Mouse (Mus musculus) left cerebral cortex, adult 9 months (tissue): Measurements from ENCODE around the gene Mterf1b.
"Not testable (repeated sequence)": the region's sequence is repeated elsewhere in the genome, so short reads cannot be mapped to it uniquely, and the experiment has no call there.

Source experiments
- DNase-seq, 2 experiments: peaks; one replicate each; pipeline ENCODE4 v3.0.0; 2022; ENCODE audit warnings: low spot score in 2 of 2

Gene Mterf1b

DNA sequence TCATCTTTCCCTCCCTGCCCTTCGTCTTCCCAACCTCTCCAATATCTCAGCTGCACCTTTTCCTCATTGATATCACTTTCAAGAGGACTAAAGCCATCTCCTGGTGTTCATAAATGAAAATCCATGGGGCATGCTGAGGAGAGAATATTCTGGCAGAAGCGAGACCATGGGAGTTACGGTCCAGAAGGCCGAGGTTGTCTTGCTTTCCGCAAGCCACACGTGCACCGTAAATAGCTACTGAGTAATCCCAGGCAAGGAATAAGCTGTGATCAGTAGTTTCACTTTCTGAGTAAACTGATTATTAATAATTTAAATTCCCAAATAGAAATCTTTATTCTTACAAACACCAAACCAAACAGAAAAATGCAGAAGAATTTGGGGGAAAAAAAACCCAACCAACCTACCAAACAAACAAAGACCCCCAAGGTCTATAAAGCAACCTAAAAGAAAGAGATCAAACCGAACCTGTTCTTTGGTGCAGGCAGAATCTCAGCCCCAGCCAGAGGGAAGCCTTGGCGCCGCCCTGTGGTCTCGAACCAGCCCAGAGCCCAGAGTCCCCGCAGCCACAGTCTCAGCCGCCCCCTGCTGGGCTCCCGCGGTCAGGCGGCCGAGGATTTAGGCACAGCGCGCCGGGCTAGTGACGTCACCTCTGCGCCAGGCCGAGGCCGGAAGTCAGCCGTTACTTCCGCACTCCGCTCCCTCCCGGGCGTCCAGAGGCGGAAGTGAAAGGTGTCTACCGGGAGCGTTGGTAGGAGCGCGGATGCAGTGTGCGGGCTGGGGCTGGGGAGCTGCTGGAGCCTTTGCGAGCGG is at the start of gene Mterf1b:
Gene Mterf1b (plus strand): TSS at position 697 of the 810 bp plus-strand sequence.
- DNase-seq, result not testable (repeated sequence)

DNA sequence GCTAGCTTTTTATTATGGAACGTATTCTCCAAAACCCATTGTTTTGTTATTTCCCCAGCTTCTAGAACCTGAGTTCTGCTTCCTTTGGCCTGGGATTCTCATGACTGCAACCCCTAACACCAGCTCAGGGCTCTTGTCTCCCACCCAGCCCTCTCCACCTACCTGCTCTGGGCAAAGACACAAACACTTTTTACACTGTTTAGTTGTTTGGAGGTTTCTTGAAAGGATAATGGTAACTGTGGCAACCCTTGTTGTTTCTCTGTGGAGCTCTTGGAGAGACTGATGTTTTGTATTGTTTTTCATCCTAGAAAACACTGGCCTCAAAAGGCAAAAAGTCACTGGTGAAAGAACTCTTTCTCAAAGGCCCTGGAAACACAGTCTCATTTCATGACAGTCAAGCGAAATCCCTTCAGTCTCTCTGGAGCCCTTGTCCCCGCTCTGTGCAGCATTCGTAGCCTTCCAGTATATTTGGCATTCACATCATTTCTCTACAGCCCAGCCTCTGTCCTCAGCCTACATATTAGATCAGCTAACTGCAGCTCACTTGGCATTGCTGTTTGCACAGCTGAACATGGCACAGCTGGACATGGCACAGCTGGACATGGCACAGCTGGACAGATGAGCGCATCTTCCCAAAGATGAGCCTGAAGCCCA is 32.6 kb upstream of the Mterf1b start:
- not testable (repeated sequence) for DNase-seq

DNA sequence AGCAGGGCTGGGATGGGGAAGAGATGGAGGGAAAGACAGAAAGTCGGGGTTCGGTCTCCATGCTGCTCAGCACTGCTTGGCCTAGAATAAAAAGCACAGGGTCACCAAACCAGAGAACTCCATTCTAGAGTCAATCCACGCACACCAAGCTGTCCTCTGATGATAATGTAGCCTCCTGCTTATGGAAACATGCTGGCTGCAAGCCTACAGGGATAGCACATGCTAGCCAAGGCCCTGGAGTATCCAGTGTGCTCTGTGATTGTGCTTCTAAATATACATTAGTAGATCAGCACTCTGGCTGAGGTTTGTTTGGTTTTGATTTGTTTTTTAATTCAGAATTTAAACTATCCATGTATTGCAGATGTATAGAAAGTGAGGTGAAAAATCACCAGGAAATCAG is 30.6 kb upstream of the Mterf1b start:
- no peak for DNase-seq

DNA sequence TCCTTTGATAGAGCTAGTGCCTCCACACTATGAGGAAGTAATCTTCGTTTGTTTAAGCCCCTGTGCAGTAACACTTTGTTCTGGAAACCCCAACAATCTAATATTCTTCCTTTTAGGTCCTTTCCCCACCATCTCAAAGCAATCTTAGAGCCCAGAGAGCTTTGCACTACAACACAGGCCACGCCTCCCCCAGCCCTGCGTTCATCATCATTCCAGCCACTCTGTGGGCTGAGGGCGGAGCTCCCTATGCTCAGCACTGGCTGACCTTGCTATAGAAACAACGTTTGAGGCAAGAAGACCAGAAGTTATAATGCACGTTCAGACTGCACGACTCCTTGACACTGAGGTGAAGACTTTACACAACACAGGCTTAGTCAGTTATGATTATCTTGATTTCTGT is 29.7 kb upstream of the Mterf1b start:
- DNase-seq, result no peak

DNA sequence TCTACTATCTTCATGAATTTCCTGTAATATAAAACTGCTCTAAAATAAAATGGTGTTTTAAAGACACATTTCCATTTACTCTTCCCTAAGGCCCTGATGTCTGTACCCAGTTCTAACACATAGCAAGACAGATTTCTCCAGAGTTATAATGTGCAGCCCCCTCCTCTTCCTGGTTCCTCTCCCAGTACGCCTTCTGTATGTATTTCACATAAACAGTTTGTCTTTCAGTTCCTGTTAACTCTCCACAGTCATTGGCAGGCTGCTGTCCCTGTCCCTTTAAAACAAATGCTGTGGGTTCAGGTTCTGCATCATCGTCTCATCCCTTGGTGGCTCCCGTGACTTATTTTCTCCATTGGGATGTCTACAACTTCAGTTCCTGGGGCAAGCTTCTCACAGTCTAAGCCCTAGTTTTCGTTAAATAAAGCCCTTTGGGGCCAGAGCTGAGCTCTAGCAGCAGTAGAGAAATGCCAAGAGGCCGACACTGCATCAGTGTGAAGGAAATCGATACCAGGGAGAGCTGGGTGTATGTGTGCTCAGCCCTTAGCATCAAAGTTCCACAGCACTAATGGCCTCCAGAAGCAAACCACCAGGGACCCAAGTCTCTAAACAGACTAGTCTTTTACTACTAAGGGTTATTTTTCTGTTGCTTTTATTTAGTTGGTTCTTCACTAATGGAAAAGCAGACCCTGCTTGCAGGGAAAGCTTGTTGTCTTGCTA is 24.2 kb upstream of the Mterf1b start:
- not testable (repeated sequence) for DNase-seq

DNA sequence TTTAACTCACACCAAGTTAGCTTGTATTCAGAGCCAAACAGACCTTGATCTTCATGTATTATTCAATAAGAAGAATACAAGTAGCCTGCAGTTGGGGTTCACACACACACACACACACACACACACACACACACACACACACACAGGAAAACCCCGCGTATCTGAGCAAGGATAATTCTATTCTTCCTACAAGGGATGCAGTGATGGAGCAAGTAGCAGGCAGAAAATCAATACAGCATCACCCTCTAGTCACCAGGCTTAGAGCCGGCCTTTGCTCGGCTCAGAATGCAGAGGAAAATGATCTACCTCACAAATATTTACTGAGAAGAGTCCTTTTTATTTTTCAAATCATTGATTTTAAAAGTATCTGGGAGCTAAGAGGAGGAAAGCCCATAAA is 23.6 kb upstream of the Mterf1b start:
- not testable (repeated sequence) for DNase-seq

DNA sequence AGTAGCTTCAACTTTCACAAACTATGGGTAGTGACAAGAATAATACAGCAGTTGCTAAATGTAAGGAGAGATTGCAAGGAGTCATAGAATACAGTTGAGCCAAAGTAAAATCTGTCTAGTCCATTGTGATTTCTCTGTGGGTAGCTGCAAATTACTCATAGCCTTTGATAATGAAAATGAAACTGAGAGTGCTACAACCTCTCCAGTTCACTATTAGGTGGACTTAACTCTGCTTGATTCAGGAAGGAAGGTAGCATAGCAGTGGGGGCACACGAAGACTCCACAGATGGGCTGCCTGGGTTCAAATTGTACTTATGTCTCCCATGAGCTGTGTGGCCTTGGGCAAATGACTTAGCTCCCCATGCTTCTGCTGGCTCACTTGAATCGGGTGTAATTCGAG is 15.7 kb upstream of the Mterf1b start:
- not testable (repeated sequence) for DNase-seq

DNA sequence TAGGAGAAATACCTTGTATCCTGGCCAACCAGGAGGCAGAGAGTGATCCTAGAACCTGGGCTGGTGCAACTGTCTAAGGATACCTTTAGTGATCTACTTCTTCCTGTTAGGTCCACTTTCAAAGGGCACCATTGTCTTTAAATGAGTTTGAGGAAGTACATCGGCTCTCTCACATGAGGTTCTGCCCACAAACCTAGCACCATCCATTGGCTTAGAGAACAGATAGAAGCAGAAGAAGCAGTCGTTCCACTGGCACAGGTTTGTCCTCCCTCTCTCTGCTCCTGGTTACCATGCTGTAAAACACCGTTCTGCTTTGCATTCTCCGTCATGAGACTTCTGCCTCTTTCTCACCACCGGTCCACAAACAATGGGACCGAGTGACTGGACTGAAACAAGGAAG is 12.8 kb upstream of the Mterf1b start:
- no peak for DNase-seq

DNA sequence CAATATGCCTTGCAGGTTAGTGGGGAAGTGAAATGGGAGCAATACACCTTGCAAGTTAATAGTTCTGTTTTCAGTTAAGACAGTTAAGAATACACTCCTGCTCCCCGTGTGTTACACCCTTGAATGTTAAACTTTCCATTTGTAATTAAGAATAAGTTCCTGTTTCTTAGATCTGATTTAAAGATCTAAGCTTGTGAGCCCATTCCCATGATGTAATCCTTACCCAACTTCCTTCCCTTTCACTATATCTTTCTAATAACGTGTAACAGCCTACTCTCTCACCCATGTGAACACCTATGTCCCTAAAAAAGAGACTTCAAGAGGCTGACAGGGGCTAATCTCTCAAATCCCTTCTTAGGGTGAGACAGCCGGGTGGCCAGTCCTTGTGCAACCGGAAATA is 5.4 kb upstream of the Mterf1b start:
- no peak for DNase-seq

DNA sequence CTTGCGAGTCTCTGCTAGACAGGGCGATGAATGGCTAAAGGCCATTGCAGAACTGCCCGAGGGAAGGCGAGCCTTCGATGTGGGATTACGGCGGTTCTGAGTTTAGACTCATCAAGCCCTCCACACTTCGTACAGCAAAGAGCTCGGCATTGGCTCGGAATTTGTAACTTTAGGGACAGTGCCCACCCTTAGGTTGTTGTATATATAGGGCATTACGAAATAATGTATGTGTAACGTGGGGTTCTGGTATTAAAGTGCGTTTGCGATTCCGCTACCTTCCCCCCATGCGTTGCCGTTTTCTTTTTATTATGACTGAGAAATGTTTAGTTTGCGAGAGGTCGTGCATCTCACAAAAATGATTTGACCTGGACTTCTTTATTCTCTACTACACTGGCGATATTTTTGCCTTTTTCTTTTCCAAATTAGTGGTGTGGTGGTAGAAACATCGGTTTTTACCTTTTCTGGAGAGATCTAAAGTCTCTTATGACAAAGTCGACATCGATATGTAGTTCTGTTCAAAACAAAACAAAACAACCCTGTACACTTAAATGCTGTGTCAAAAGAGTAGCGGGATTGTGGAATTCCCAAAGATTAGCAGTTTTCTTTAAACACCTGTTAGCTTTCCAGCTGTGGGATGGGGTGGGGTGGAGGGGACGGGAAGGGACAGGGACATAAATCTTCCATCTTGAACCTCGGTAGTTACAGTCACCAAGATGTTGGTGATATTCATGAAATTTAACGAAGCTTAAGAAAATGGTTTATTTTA is 497 bp downstream of the Mterf1b start:
- DNase-seq, result not testable (repeated sequence)

DNA sequence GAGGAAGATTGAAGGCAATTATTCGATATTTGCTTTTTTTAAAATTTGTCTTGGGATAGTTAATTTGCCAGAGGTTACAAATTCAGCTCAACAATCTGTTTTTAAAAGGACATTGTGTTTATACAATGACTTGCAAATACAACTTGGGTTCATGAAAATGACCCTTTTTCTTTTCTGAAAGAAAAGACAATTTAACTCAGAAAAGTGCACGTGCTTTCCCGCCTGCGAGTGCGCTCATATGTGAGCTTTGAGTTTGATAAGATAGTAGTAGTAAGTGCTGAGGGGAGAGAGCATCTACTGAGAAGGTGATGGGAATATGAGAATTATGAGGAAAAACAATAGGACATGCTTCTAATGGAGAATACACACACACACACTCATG is 1.1 kb downstream of the Mterf1b start:
- no peak for DNase-seq

DNA sequence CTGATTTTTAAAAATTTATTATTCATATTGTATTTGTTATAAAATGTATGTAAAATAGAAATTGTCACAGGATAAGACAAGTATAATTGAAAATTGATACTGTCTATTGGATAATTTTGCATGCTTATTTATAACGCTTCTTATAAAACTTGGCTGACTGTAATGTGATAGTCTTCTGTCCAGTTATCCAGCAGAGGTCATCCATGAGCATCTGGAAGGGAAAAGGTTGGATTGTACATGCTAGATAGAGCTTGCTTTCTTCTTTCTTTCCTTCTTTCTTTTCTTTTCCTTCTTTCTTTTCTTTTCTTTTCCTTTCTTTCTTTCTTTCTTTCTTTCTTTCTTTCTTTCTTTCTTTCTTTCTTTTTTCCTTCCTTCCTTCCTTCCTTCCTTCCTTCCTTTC is 2.0 kb downstream of the Mterf1b start:
- no peak for DNase-seq

DNA sequence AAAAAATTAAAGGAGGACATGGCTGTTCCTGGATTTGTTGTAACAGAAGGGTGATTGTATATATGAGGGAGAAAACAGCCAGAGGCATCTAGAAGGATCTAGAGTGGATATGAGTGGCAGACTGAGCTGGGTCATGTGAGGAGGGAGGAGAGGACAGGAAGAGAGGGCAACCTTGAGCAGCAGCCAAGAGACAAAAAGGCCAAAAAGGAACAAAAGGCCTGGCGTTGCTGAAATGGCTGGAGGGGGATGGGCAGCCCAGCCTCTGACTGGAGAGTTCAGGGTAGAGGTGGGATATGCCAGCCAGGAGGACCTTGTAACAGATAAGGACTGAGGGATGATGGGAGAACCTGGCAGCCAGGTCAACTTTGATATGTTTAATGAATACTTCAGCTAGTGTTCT is 2.9 kb downstream of the Mterf1b start:
- DNase-seq, result no peak

DNA sequence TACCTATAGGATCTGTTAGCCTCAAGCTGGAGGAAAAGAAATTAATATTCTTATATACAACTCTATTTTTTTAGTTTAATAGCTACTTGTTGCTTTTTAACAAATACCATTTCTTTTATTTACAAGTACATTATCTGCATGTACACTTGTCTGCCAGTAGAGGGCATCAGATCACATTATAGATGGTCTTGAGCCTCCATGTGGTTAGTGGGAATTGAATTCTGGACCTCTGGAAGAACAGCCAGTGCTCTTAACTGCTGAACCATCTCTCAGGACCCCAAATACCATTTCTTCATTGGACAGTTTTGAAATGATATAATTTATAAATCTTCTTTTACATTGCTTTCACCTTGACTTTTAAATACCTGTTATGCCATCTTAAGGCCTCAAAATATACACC is 9.2 kb downstream of the Mterf1b start:
- DNase-seq, result no peak

DNA sequence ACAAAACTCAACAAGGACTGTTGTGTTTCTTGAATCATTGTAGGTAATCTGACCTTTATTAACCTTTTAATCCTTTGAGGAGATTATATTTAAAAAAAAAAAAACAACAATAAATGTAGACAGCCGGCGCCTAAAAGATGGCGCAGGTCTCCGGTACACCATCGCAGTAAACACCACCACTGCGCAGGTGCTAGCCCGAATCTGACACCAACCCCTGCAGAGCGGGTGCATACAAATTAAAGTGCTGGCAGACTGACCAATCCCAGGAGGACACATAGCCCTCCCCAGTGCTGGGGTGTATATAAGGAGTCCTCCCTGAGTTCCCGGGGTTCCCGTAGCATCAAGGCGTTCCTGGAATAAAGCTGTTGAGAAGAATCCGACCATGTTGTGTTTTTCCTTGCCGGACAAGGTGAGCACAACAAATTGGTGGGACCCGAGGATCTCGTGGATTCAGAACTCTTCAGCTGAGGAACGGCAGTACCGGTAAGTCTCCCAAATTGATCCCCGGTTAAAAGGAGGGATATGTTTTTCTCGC is 10.2 kb downstream of the Mterf1b start:
- not testable (repeated sequence) for DNase-seq

DNA sequence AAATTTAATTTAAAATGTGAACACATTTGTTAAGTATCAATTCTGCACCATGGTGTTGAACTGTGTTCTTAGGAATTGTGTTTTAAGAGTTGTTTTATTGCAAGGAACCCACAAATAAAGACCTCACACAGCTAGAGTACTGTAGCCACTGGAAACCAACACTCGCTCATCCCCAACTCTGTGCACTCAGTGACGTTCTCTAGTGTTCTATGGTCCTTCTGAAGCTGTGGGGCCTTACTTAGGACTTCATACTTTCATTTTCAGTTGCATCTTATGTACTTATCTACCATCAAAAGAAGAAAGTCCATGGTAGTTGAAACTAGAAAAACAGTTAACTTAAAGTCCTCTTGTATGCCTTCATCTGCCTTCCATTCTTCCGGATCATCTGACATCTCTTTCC is 17.9 kb downstream of the Mterf1b start:
- DNase-seq, result not testable (repeated sequence)

DNA sequence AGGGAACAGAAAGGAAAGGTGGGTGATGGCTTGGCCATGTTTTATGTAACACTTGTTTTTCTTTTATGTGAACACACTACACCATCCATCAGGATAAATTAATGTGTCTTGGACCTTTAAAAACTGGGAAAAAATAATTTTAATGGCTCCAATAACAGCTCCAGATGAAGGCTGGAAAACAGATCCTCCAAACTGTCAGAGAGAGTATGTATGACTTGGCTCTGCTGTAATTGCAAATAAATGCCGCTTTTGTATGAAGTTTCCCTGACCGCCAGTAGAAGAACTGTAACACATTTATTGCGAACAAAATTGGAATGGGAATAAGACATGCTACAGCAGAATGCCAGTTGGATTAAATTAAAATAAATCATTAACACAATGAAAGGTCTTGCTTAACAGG is 29.1 kb downstream of the Mterf1b start:
- no peak for DNase-seq

DNA sequence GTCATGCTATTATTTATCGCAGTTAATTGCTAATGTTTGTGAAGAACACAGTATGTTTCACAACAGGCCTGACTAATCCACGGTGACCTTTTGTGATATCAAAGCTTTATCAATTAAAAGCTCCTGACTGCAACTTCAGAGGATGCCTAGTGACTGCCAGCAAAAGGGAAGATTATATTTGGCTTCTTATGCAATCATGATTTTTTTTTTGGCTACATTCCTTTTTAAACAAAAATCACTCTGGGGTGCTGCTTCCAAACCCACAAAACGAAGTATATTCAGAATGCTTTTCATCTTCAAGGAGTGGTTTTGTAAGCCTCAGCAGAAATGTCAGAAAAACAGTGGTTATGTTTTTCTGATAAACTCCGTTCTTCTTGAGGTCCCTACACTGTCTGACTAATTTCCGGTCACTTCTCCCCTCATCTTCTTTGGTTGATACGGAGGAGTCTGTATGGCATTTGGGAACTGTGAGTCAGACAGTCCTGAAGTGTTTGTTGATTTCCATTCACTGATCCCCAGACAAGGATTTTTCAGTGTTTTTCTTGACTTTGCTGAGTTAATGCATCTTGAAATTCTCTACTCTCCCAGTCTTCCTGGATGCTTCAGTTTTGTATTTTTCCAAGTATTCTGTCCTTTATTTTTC is 29.9 kb downstream of the Mterf1b start:
- DNase-seq, result no peak

DNA sequence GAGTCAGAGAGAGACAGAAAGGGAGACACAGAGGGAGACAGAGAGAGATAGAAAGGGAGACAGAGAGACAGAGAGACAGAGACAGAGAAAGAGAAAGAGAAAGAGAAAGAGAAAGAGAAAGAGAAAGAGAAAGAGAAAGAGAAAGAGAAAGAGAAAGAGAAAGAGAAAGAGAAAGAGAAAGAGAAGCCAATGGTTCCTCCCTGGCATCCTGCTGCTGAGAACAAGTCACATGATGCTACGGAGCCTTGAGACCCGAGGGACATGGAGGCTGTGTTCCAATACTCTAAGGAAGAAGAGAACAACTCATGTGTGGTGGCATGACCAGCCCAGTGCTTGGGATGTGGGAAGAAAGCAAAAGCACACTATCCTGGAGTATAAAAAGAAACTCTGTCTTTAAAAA is 40.0 kb downstream of the Mterf1b start:
- no peak for DNase-seq

DNA sequence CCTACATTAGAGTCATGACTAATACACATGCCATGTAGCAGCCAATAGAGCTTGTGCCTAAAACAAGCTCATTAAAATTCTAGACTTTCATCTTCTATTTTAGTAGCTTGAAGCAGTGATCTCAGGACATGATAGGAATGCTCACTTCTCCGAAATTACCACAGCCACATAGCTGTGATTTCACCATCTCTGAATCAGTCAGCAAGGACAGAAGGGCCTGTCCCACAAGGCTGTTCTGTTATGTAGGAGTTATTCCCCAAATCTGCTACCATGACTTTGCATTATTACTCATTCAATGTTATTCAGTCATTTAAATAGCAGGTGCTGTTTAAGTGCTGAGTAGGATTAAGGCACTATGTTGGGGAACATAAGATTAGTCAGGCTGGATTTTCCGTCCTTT is 42.3 kb downstream of the Mterf1b start:
- DNase-seq, result peak in 1 of 2 experiments; percentile 16

DNA sequence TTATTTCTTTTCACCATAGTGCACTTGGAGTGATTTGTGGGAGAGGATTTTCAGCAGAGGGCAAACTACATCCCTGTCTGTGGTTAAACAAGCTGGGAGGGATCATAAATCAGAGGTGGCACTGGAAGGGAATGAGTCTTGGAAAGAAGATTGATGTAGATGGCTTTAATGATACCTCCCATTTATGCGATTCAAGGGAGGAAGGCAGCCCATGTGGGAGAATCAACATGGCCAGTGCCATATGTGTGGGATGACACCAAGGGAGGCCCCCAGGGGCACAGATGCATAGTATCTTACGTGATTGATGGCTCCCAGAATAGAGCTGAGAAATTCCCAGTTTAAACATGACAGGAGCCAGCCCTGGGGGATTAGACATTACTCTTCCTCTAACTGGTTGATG is 48.0 kb downstream of the Mterf1b start:
- DNase-seq, result no peak
